Mouse (Mus musculus): ENCODE results near the gene Dapk3.
"Not testable (repeated sequence)": the region's sequence is repeated elsewhere in the genome, so short reads cannot be mapped to it uniquely, and the experiment has no call there.

The Dapk3 gene

DNA sequence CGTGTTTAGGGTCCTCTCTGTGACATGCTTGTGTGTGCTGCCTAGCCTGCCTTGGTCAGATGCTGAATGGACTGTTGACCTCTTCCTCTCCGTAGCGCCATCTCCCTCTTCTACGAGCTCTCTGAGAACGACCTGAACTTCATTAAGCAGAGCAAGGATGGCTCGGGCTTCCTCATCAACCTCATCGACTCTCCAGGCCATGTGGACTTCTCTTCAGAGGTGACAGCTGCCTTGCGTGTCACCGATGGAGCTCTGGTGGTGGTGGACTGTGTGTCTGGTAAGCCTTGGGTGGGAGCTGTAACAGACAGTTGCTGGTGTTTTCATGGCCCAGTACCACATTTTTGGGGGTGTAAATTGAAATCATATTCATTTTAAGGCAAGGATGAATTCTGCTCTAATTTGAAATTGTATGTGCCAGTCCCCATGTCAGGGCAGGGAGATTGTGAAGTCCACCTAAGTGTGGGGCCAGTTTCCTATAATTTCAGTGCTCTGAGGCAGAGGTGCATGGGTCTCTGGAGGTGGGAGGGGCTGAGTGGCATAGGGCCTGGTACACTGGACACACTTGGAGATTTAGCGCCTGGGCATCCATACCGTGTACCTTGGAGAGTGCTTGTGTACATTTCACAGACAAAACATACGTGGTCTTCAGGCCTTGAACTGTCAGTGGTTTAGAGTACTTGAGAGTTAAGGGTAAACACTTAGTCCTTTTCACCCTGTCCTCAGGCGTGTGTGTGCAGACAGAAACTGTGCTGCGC, 4.7 kb upstream of the Dapk3 start:
- DNase-seq (ENCODE audit: extremely low spot score, low read depth, low spot score): no peak

DNA sequence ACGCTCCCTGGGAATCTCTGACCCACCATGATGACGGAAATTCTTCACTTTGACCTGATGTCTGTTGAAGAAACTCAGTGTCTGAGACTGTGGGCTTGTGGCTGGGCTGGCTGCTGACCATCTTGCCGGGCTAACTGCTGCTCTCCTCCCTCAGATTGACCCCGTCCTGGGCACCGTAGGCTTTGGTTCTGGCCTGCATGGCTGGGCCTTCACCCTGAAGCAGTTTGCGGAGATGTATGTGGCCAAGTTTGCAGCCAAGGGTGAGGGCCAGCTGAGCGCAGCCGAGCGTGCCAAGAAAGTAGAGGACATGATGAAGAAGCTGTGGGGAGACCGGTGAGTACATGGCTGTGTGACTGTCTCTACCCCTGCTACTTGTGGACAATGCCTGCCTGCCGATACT, 3.9 kb upstream of the Dapk3 start:
- no peak for DNase-seq (ENCODE audit: extremely low spot score, low read depth, low spot score)

GRCm38 (mm10) chr10:81179451-81180342, 3.1 kb upstream of the Dapk3 start:
- DNase-seq (ENCODE audit: extremely low spot score, low read depth, low spot score): no peak

DNA sequence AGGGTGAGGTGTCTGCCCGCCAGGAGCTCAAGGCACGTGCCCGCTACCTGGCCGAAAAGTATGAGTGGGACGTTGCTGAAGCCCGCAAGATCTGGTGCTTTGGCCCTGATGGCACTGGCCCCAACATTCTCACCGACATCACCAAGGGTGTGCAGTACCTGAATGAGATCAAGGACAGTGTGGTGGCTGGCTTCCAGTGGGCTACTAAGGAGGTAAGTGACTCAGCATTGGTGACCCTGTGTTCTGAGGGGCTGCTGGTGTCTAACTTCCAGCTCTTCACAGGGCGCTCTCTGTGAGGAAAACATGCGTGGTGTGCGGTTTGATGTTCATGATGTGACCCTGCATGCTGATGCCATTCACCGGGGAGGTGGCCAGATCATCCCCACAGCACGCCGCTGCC, 1.9 kb upstream of the Dapk3 start:
- no peak for DNase-seq (ENCODE audit: extremely low spot score, low read depth, low spot score)

GRCm38 (mm10) chr10:81181860-81182259, 945 bp upstream of the Dapk3 start:
- not testable (repeated sequence) for DNase-seq (ENCODE audit: extremely low spot score, low read depth, low spot score)

DNA sequence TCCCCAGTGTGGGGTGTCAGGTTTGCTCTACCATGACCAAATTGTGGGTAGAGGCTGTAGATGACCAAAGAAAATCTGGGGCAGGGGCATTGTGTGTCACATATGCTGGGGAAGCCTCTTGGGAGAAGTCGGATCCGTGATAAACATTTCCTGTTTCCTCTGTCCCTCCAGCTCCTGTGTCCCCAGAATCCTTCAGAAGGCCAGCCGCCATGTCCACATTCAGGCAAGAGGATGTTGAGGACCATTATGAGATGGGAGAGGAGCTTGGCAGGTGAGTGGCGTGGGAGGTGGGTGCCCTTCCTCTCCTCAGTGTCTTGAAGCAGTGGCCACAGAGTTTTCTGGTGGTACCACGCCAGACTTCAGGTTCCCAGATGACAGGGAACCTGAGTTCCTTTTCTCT, 1.0 kb downstream of the Dapk3 start, which contains the start of gene 4930442H23Rik:
4930442H23Rik (minus strand) TSS at position 45 of the 400 bp plus-strand sequence.
- no peak for DNase-seq (ENCODE audit: extremely low spot score, low read depth, low spot score)

DNA sequence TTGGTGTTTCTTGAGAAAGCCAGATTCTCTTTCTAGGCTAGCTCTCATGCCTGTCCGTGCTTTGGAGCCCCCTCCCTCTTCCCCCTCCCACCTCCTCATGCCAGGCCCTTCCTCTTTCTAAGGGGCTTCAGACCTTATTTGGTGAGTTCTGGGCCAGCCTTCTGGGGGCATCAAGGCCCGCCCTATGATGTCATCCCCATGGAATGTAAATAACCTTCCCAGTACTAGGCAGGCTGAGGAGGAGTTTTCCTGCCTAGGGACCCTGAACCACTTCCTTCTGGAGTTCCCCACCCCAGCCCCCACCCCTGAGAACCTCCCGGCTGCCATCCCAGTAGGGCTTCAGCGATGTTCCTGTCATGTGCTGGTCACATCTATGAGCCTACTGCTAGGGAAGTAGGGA, 2.0 kb downstream of the Dapk3 start:
- no peak for DNase-seq (ENCODE audit: extremely low spot score, low read depth, low spot score)

GRCm38 (mm10) chr10:81187161-81187560, 4.4 kb downstream of the Dapk3 start:
- no peak for DNase-seq (ENCODE audit: extremely low spot score, low read depth, low spot score)

DNA sequence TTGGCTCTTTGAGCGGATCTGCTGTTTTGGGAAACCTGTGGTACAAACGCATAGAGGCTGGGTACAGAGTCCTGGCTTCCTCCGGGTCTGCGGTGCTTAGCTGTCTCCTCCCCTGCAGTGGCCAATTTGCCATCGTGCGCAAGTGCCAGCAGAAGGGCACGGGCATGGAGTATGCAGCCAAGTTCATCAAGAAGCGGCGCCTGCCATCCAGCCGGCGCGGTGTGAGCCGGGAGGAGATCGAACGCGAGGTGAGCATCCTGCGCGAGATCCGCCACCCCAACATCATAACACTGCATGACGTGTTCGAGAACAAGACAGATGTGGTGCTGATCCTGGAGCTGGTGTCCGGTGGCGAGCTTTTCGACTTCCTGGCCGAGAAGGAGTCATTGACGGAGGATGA, 7.0 kb downstream of the Dapk3 start:
- no peak for DNase-seq (ENCODE audit: extremely low spot score, low read depth, low spot score)

- no peak for DNase-seq (ENCODE audit: extremely low spot score, low read depth, low spot score)
Observed at GRCm38 (mm10) chr10:81190236-81190911, 7.6 kb downstream of the Dapk3 start.

- DNase-seq (ENCODE audit: extremely low spot score, low read depth, low spot score): no peak
Observed at GRCm38 (mm10) chr10:81190912-81191321, 8.1 kb downstream of the Dapk3 start.

DNA sequence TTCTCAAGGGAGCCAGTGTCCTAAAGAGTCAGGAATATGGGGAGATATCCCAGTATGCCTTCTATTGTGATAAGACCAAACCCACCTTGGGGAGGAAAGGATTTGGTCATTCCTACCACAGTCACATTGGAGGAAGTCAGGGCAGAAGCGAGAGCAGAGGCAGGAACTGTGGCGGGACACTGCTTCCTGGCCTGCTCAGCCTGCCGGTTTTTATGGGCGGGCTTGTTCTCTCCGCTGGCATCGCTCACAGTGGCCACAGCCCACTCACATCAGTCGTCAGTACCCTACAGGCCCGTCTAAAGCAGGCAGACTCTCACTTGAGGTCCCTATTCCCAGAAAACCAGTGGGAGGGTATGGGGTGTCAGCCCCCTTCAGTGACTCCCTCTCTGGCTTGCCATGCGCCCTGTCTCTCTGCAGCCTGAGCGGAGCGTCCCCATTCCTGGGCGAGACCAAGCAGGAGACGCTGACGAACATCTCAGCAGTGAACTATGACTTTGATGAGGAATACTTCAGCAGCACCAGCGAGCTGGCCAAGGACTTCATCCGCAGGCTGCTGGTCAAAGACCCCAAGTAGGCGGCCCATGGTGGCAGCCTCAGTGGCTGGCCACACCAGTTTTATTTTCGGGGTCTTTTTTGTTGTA, 8.7 kb downstream of the Dapk3 start:
- no peak for DNase-seq (ENCODE audit: extremely low spot score, low read depth, low spot score)

DNA sequence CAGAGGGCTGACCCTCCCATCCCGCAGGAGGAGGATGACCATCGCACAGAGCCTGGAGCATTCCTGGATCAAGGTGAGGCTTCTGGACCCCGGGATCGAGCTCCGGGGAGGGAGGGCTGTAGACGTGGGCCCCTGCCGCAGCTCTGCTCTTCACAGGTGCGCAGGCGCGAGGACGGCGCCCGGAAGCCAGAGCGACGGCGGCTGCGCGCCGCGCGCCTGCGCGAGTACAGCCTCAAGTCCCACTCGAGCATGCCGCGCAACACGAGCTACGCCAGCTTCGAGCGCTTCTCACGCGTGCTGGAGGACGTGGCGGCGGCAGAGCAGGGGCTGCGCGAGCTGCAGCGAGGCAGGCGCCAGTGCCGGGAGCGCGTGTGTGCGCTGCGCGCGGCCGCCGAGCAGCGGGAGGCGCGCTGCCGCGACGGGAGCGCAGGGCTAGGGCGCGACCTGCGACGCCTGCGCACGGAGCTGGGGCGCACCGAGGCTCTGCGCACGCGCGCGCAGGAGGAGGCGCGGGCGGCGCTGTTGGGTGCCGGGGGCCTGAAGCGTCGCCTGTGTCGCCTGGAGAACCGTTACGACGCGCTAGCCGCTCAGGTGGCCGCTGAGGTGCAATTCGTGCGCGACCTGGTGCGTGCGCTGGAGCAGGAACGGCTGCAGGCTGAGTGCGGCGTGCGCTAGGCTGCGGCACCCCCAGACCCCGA, 9.6 kb downstream of the Dapk3 start:
- DNase-seq (ENCODE audit: extremely low spot score, low read depth, low spot score): no peak

GRCm38 (mm10) chr10:81192968-81193501, 10.2 kb downstream of the Dapk3 start:
- no peak for DNase-seq (ENCODE audit: extremely low spot score, low read depth, low spot score)

DNA sequence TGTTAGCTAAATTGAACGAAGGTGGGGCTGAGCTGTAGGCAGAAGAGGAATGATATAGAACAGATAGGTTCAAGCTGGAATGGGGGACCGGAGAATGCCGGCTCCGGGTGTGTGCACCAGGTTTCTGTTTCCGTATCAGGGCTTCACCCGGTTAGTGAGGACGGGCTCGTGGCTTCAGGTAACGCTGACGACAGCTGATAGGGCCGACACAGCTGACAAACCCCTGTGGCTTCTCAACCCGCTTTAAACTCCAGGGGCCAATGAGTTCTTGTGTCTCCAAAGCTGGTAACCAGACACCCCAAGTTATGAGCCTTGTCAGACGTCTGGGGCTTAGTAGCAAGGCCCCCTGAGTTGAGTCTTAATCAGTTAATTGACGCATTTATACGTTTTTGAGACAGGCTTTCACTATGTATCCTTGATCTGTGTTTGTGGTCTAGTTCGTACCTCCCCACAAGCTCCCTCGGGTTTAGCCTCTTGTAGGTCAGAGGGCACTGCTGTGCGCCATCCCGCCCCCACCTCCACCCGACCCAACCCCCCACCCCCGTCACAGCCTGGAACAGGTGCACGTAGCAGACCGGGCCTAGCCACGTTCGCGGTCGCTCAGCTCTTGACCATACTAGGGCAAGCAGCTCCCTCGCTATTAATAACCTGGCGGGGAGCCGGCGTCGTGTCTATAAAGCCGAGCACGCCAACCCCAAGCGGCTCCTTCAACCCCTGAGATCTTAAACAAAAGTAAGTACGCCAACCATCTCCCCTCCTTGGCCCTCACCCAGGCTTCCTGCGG, 11.4 kb downstream of the Dapk3 start:
- DNase-seq (ENCODE audit: extremely low spot score, low read depth, low spot score): no peak

DNA sequence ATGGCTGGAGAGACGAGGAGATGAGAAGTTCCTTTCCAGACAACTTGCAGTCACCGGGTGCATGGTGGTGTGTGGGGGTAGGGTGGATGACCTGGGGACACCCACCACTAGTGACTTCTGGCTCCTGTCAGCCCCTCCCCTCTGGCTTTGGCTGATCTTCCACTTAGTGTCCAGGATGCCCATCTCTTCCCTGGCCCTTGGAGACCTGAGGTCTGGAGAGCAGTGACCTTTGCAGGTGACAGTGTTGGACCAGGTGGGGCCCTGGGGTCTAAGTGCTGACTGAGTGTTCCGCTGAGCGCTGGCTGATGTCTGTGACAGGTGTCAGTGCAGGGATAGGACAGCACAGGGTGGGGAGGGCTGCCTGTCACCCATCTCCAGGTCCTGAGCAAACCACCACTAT, 12.5 kb downstream of the Dapk3 start:
- no peak for DNase-seq (ENCODE audit: extremely low spot score, low read depth, low spot score)

DNA sequence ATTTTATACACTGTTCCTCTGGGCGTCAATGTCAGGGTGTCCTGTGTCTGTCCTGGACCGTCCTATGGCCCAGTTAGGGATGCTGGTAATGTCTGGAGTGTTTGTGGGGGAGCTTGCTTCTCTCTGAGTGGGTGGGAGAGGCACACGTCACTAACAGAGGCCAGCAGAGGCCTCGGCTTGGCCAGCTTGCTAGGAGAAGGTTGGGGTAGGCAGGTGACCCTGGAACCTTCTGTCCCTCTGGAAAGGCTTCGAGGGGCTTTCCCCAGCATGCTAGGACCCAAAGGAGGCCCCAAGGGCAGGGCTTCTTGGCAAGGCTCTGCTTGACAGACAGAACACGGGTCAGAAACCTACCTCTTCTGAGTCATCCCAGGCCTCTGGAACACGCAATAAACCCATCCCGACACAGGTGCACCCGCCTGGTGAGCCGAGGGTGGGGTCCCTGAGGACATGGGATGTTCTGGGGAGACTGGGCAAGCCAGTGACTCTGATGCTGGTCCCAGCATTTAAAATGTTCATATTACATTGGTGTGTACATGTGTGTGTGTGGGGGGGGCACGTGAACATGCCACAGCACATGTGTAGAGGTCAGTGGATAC, 13.8 kb downstream of the Dapk3 start:
- DNase-seq (ENCODE audit: extremely low spot score, low read depth, low spot score): no peak

- DNase-seq (ENCODE audit: extremely low spot score, low read depth, low spot score): no peak
Observed at GRCm38 (mm10) chr10:81197305-81197704, 14.5 kb downstream of the Dapk3 start.

DNA sequence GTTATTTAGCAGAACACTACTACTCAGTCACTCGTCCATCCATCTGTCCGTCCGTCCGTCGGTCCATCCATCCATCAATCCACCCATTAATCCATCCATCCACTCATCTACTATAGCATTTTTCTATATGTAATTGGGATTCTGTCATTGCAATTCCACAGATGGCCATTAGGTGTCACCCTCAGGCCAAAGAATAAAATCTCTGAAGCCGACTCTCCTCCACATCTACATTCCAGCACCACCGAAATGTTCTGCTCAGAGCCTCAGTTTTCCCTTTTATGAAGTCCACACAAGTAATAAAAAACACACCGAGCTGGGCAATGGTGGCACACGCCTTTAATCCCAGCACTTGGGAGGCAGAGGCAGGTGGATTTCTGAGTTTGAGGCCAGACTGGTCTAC, 15.4 kb downstream of the Dapk3 start:
- peak; percentile 78 for DNase-seq (ENCODE audit: extremely low spot score, low read depth, low spot score)
